In the genomic region with DNA sequence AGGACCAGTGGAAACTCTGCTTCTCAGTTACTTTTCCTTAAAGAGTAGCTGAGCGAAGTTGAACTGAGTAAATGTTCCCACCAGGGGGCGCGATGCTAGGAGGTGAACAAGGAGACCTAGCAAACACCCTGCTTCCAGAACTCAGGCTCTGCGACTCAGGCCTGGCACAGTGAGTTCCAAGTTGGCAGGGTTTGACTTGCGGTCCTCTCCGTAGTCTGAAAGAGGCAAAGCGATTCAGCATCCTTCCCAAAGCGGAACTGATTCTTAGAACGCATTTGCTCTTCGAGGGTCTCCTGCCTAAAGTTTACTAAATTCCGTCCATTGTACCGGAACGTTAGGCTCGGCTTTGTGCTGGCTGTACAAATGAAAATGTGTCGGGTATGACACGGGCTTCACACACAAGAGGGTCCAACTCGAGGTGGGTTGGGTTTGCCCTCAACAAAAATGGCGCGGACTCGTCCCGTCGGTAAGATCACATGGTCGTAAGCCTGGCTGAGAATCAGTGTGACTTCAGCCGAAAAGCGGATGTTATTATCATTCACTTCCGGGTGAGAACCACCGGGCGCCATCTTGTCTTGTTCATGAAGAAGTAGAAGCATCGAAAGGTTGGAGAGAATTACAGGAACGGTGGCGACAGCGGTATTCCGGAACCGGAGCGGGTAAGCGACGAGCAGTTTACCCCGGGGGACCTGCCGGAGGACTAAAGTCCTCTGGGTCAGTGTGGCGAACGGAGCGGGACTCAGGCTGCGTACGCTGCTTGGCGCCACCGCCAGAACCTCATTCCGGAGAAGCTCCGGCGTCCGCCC, we compare ENCODE assay signal across 8 mouse cellular contexts. TPM values are rescaled to one million over a fixed set of nuclear protein-coding genes. Genes with fewer than 3 reads are reported as not detected.
A peak's percentile ranks its signal among the peaks of the same experiment; 100 is the strongest.
DNase-seq lines count a peak whose midpoint lies in the region; ATAC-seq lines count a peak whose summit lies in the region.

A gene (plus strand): TSS at position 103 of the 806 bp plus-strand sequence.

- peaks cover 31% of the 10 kb centered on the region for H3K4me1 ChIP-seq in hindbrain, embryonic 15.5 days (replicated peaks)

- no peaks in the 10 kb centered on the region for H3K27me3 ChIP-seq in hindbrain, embryonic 15.5 days

- WGBS in hindbrain, embryonic 15.5 days = under 1% methylated on average over 50 of the region's 50 CpGs

- H3K4me2 ChIP-seq in hindbrain, embryonic 15.5 days = peak within 1 kb of the TSS; percentile 64

- peak within 1 kb of the TSS; percentile 92 for H3K9ac ChIP-seq in hindbrain, embryonic 15.5 days

- no peaks in the 10 kb centered on the region for H3K36me3 ChIP-seq in hindbrain, embryonic 15.5 days

- ATAC-seq in hindbrain, embryonic 15.5 days (ENCODE audit: low FRiP score, low read depth) = peak; percentile 98

- DNase-seq in T-cell, adult 2 months (ENCODE audit: low spot score) = peak; percentile 93
- peak; percentile 94 to 95 for DNase-seq in cerebellum, postnatal 36 days
- DNase-seq in frontal cortex, postnatal 36 days (ENCODE audit: low spot score in 2 of 2) = peak; percentile 93 to 97
- peak; percentile 96 for DNase-seq in left cerebral cortex, adult 11 months (ENCODE audit: low spot score)
- DNase-seq in lung, postnatal 4 days = peak; percentile 93 to 94
- peak; percentile 96 for DNase-seq in retina, postnatal 7 days (ENCODE audit: low read depth, low spot score)
- peak; percentile 86 for DNase-seq in urinary bladder, adult 2 months (ENCODE audit: low spot score)

- peak within 1 kb of the TSS; percentile 99 for H3K27ac ChIP-seq in hindbrain, embryonic 15.5 days (replicated peaks)

- H3K4me3 ChIP-seq in hindbrain, embryonic 15.5 days = peak within 1 kb of the TSS; percentile 84

- no peaks in the 10 kb centered on the region for H3K9me3 ChIP-seq in hindbrain, embryonic 15.5 days

RNA-seq across cellular contexts. Expression of the gene that starts here (rescaled TPM):
- polyA plus RNA-seq in hindbrain, embryonic 15.5 days (2015; fragmentation: Nextera tagmentation; extraction: Ambion mirVana) = 154 and 171 TPM in 2 replicates
- 155 and 166 TPM in 2 replicates for polyA plus RNA-seq in urinary bladder, adult 2 months (2012; rRNA removed)

Comparison
In these comparisons a context has a peak if more than half of its experiments do, and no peak if none do; other contexts are left out.
1. Peak in every context shown above with its lines: DNase-seq, ATAC-seq, H3K4me3 ChIP-seq and H3K27ac ChIP-seq.